10 mouse cellular contexts compared by ENCODE assay signal in genomic region chr6:97792104-97792503, GRCm38 (mm10). TPM values are rescaled to one million over a fixed set of nuclear protein-coding genes. Genes with fewer than 3 reads are reported as not detected.
DNase-seq lines count a peak whose midpoint lies in the region; ATAC-seq and TF ChIP-seq lines count a peak whose summit lies in the region.
"Had no signal": no experiment of that assay in that cellular context is flagged by ENCODE, and none has a peak within 500 bp of the region (broad histone marks: within the 10 kb centered on the region; RNA-seq: fewer than 3 reads in every experiment).

No protein-coding gene starts in this region.

- 52% methylated on average over 1 of the region's 1 CpGs for WGBS in liver, embryonic 14.5 days (ENCODE audit: insufficient replicate concordance)
- 71% methylated on average over 1 of the region's 1 CpGs for WGBS in liver, embryonic 11.5 days
- WGBS in forebrain, embryonic 11.5 days, result 90% methylated on average over 1 of the region's 1 CpGs

- no peaks in the 10 kb centered on the region for H3K36me3 ChIP-seq in liver, embryonic 14.5 days (replicated peaks; ENCODE audit: control insufficient read depth, insufficient read depth, low read depth)
- no peaks in the 10 kb centered on the region for H3K36me3 ChIP-seq in liver, embryonic 11.5 days (ENCODE audit: control insufficient read depth, insufficient read depth, low read length)
- no peaks in the 10 kb centered on the region for H3K36me3 ChIP-seq in forebrain, embryonic 11.5 days (ENCODE audit: control insufficient read depth, insufficient read depth, low read length)
- H3K36me3 ChIP-seq: heart, embryonic 12.5 days; limb, embryonic 13.5 days had no signal

- no peak overlapping the region for H3K4me3 ChIP-seq in liver, embryonic 14.5 days (ENCODE audit: insufficient read depth in 1 of 2, low read depth in 2 of 2, low read length in 2 of 2)
- no peak overlapping the region for H3K4me3 ChIP-seq in liver, embryonic 11.5 days (ENCODE audit: low read depth, low read length)
- H3K4me3 ChIP-seq in forebrain, embryonic 11.5 days (ENCODE audit: low read depth, low read length), result no peak overlapping the region
- H3K4me3 ChIP-seq: heart, embryonic 12.5 days; limb, embryonic 13.5 days had no signal

- no peaks in the 10 kb centered on the region for H3K4me1 ChIP-seq in liver, embryonic 14.5 days (replicated peaks; ENCODE audit: control insufficient read depth in 2 of 2, insufficient read depth in 2 of 2, low read length in 1 of 2)
- H3K4me1 ChIP-seq in liver, embryonic 11.5 days (replicated peaks; ENCODE audit: control insufficient read depth, insufficient read depth, low read length), result no peaks in the 10 kb centered on the region
- no peaks in the 10 kb centered on the region for H3K4me1 ChIP-seq in forebrain, embryonic 11.5 days (replicated peaks; ENCODE audit: control insufficient read depth, insufficient read depth, low read length)
- H3K4me1 ChIP-seq: heart, embryonic 12.5 days; limb, embryonic 13.5 days had no signal

- no peak for ATAC-seq in liver, embryonic 14.5 days (ENCODE audit: insufficient read depth)
- no peak for ATAC-seq in liver, embryonic 11.5 days (replicated peaks; ENCODE audit: low FRiP score)
- ATAC-seq in forebrain, embryonic 11.5 days (replicated peaks; ENCODE audit: low FRiP score), result no peak

- TF ChIP-seq CTCF in liver, embryonic 14.5 days (IDR thresholded peaks at IDR 0.05; ENCODE audit: low read depth), result peak; percentile 33; the same call in 1 of the 2 replicates

- no peaks in the 10 kb centered on the region for H3K27me3 ChIP-seq in liver, embryonic 14.5 days (ENCODE audit: control insufficient read depth, insufficient read depth, low read length)
- H3K27me3 ChIP-seq in liver, embryonic 11.5 days (replicated peaks; ENCODE audit: control insufficient read depth, insufficient read depth, low read length), result no peaks in the 10 kb centered on the region
- no peaks in the 10 kb centered on the region for H3K27me3 ChIP-seq in forebrain, embryonic 11.5 days (ENCODE audit: control insufficient read depth, insufficient read depth, low read length)
- H3K27me3 ChIP-seq: heart, embryonic 12.5 days; limb, embryonic 13.5 days had no signal

- H3K4me2 ChIP-seq in liver, embryonic 14.5 days (ENCODE audit: low read depth), result no peak overlapping the region
- H3K4me2 ChIP-seq in liver, embryonic 11.5 days, result no peak overlapping the region
- H3K4me2 ChIP-seq in forebrain, embryonic 11.5 days (ENCODE audit: low read depth, low read length, severe bottlenecking), result no peak overlapping the region
- H3K4me2 ChIP-seq: heart, embryonic 12.5 days; limb, embryonic 13.5 days had no signal

- no peak overlapping the region for H3K9ac ChIP-seq in liver, embryonic 14.5 days (replicated peaks)
- H3K9ac ChIP-seq in liver, embryonic 11.5 days (ENCODE audit: low read depth, low read length), result no peak overlapping the region
- H3K9ac ChIP-seq in forebrain, embryonic 11.5 days (ENCODE audit: low read length), result no peak overlapping the region
- H3K9ac ChIP-seq: heart, embryonic 12.5 days; limb, embryonic 13.5 days had no signal

- no peak for TF ChIP-seq EP300 in liver, embryonic 14.5 days (IDR thresholded peaks at IDR 0.05; ENCODE audit: low read depth)

- H3K27ac ChIP-seq in liver, embryonic 14.5 days, result no peak overlapping the region
- H3K27ac ChIP-seq in liver, embryonic 11.5 days (ENCODE audit: low read depth, low read length), result no peak overlapping the region
- H3K27ac ChIP-seq in forebrain, embryonic 11.5 days (ENCODE audit: low read depth, low read length), result no peak overlapping the region
- H3K27ac ChIP-seq: limb, embryonic 13.5 days had no signal

- peak; percentile 15 for DNase-seq in embryo, embryonic 11 days
- DNase-seq in embryo, embryonic 9.5 days (ENCODE audit: extremely low spot score), result no peak
- DNase-seq in liver, embryonic 14.5 days (ENCODE audit: low read depth in 3 of 3, low spot score in 3 of 3), result no peak
- no peak for DNase-seq in liver, embryonic 11.5 days (ENCODE audit: low spot score)
- peak; percentile 44 for DNase-seq in NIH3T3 (ENCODE audit: low read depth)
- peak; percentile 38 for DNase-seq in lung, postnatal 14 days
- no peak for DNase-seq in forebrain, embryonic 11.5 days (ENCODE audit: low spot score)
- no peak for DNase-seq in frontal cortex, adult 2 months (ENCODE audit: extremely low spot score in 1 of 2, low spot score in 1 of 2)

- no peaks in the 10 kb centered on the region for H3K9me3 ChIP-seq in liver, embryonic 14.5 days (ENCODE audit: control insufficient read depth, low read length)
- H3K9me3 ChIP-seq in liver, embryonic 11.5 days (ENCODE audit: control insufficient read depth, low read length), result no peaks in the 10 kb centered on the region
- H3K9me3 ChIP-seq in forebrain, embryonic 11.5 days (ENCODE audit: control insufficient read depth, low read length), result no peaks in the 10 kb centered on the region
- H3K9me3 ChIP-seq: heart, embryonic 12.5 days; limb, embryonic 13.5 days had no signal

RNA-seq across cellular contexts. Expression of gene Mitf, which starts 14.7 kb away (rescaled TPM):
- polyA plus RNA-seq in liver, embryonic 14.5 days (2012; rRNA removed), result 0.17 and 0.38 TPM in 2 replicates
- 0.25 and 0.37 TPM in 2 replicates for polyA plus RNA-seq in liver, embryonic 14.5 days (2014; fragmentation: Nextera tagmentation; extraction: Ambion mirVana)
- 0.27 and 1.0 TPM in 2 replicates for polyA plus RNA-seq in liver, embryonic 11.5 days (2014; fragmentation: Nextera tagmentation; extraction: Ambion mirVana)
- polyA plus RNA-seq in forebrain, embryonic 11.5 days (2014; fragmentation: Nextera tagmentation; extraction: Ambion mirVana), result 0.79 and 1.7 TPM in 2 replicates
- 10.5 and 13.3 TPM in 2 replicates for polyA plus RNA-seq in frontal cortex, adult 2 months (2012; rRNA removed)

Comparison
In these comparisons a context has a peak if more than half of its experiments do, and no peak if none do; other contexts are left out.
1. DNase-seq: peak in embryo, embryonic 11 days (single experiment), NIH3T3 (single experiment) and lung, postnatal 14 days (single experiment); none in embryo, embryonic 9.5 days (single experiment), liver, embryonic 14.5 days (0 of 3), liver, embryonic 11.5 days (single experiment), forebrain, embryonic 11.5 days (single experiment) and frontal cortex, adult 2 months (0 of 2).